Mouse (Mus musculus) ES-E14 (cell line): ENCODE results near the gene Dpep2nb. TPM values are rescaled to one million over a fixed set of nuclear protein-coding genes. Genes with fewer than 3 reads are reported as not detected.

Experiments
- DNase-seq: peaks from one replicate; pipeline ENCODE4 v3.0.0-alpha.2; 2013; ENCODE audit warnings: low read depth, low spot score
- H3K27ac ChIP-seq: 2 replicates; pipeline ENCODE4 v1.5.1; 2012; ENCODE audit warnings: low read depth, mild to moderate bottlenecking, low read length, moderate library complexity, mixed read lengths; ENCODE audit not compliant: poor library complexity, insufficient read depth, severe bottlenecking
- H3K36me3 ChIP-seq: 2 replicates; pipeline ENCODE4 v1.6.1; 2012; ENCODE audit warnings: mild to moderate bottlenecking, low read length, moderate library complexity, mixed read lengths; ENCODE audit not compliant: control insufficient read depth, poor library complexity, insufficient read depth, severe bottlenecking
- H3K4me1 ChIP-seq, 2 experiments: fragments of 150-350 bp in 1 of 2; sonication (generic) in 1 of 2; 2 replicates each; pipeline ENCODE4 v1.6.1; 2012; ENCODE audit warnings: low read length in 2 of 2, mild to moderate bottlenecking in 1 of 2, mixed read lengths in 1 of 2; ENCODE audit not compliant: control insufficient read depth in 2 of 2, insufficient read depth in 2 of 2, poor library complexity in 1 of 2
- H3K4me3 ChIP-seq, 2 experiments: fragments of 150-350 bp in 1 of 2; sonication (generic) in 1 of 2; 2 replicates each; pipeline ENCODE4 v1.5.1; 2012; ENCODE audit warnings: low read length in 2 of 2, low read depth in 1 of 2, mild to moderate bottlenecking in 1 of 2, mixed read lengths in 1 of 2; ENCODE audit not compliant: insufficient read depth in 1 of 2, poor library complexity in 1 of 2, severe bottlenecking in 1 of 2
- H3K9ac ChIP-seq: 2 replicates; pipeline ENCODE4 v1.6.1; 2012; ENCODE audit warnings: low read depth, mild to moderate bottlenecking, low read length, mixed read lengths; ENCODE audit not compliant: poor library complexity, insufficient read depth, severe bottlenecking
- H3K9me3 ChIP-seq: fragments of 150-350 bp; sonication (generic); 2 replicates; pipeline ENCODE4 v1.6.1; 2012; ENCODE audit warnings: low read depth, mild to moderate bottlenecking, low read length; ENCODE audit not compliant: control insufficient read depth, insufficient read depth
- CHD2 ChIP-seq: IDR thresholded peaks from 2 replicates; pipeline ENCODE4 v1.6.1; 2014; ENCODE audit warnings: mild to moderate bottlenecking, low read depth, low read length, inconsistent platforms
- HCFC1 ChIP-seq: IDR thresholded peaks from 2 replicates; pipeline ENCODE4 v1.6.1; 2012; ENCODE audit warnings: low read length, inconsistent platforms, borderline replicate concordance; ENCODE audit not compliant: insufficient read depth
- MAFK ChIP-seq: IDR thresholded peaks from 2 replicates; pipeline ENCODE4 v1.6.1; 2014; ENCODE audit warnings: mild to moderate bottlenecking, low read depth, low read length, inconsistent platforms; ENCODE audit not compliant: insufficient read depth
- ZC3H11A ChIP-seq: IDR thresholded peaks from 2 replicates; pipeline ENCODE4 v1.6.1; 2012; ENCODE audit warnings: low read depth, mild to moderate bottlenecking, inconsistent platforms, low read length, borderline replicate concordance
- ZNF384 ChIP-seq: IDR thresholded peaks from 2 replicates; pipeline ENCODE4 v1.6.1; 2012; ENCODE audit warnings: low read depth, low read length, inconsistent platforms
- in situ Hi-C, 2 experiments: fragments of 600-800 bp; cut with MboI; formaldehyde crosslinking; loops; one replicate each; pipeline ENCODE4 v1.15.1; 2025; ENCODE audit warnings: low sequenced_read_pairs in 2 of 2, inconsistent platforms in 1 of 2; ENCODE audit not compliant: unreplicated experiment in 2 of 2
- total RNA-seq: library from RNA; depleted of rRNA; stranded (reverse); fragments of 300-350 nt; gene quantifications from 2 replicates; pipeline ENCODE4 v1.2.3, GENCODE M21; 2012

Gene Dpep2nb
- total RNA-seq, 1 experiment, result not detected

GRCm38 (mm10) chr8:105964506-105965265, 41.1 kb downstream of the Dpep2nb start:
- Histone ChIP-seq H3K36me3 (peaks cover 7% of the 10 kb centered on the region; the same call in 1 of the 2 replicates), H3K4me3 (peak overlapping the region; percentile 95 to 97), H3K9ac (peak overlapping the region; percentile 94), H3K27ac (no peak overlapping the region), H3K4me1 (peaks cover 16 to 36% of the 10 kb centered on the region in 2 experiments; a peak in 3 of 4 replicates), H3K9me3 (no peaks in the 10 kb centered on the region)
- in situ Hi-C loops, result no loop called here
- TF ChIP-seq MAFK, result no peak
- TF ChIP-seq HCFC1, result no peak
- no peak for TF ChIP-seq CHD2
- TF ChIP-seq ZNF384, result no peak
- TF ChIP-seq ZC3H11A, result no peak
- DNase-seq, result no peak

- in situ Hi-C loops, result no loop called here
- Histone ChIP-seq H3K9ac (no peak overlapping the region), H3K4me1 (peaks cover 16 to 36% of the 10 kb centered on the region in 2 experiments; a peak in 3 of 4 replicates), H3K9me3 (no peaks in the 10 kb centered on the region), H3K27ac (no peak overlapping the region), H3K4me3 (peak overlapping the region; percentile 16 to 41; a peak in 2 of 4 replicates), H3K36me3 (peaks cover 15% of the 10 kb centered on the region; the same call in 1 of the 2 replicates)
- TF ChIP-seq MAFK (no peak), ZC3H11A (no peak), ZNF384 (no peak), HCFC1 (no peak), CHD2 (no peak)
- DNase-seq, result no peak
Measured at GRCm38 (mm10) chr8:105961536-105961935, 44.2 kb downstream of the Dpep2nb start.

DNA sequence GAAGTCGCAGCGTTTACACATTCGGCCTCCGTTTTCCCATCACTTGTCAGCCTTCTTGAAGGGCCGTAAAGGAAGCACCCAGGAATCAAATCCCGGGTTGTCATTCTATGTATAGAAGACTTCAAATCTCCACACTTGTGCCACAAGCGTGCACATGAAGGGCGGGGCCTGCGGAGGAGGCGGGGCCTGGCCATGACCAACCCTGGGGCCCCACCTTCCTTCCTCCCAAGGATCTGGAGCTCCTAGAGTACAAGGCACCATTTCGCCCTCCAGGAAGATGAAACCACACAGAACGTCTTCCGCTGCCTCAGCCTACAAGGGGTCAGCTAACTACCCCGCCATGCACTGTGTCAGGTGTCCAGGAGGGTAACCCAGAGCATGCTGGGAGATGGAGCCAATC, 44.7 kb downstream of the Dpep2nb start:
- peak overlapping the region; percentile 16 to 41; a peak in 3 of 4 replicates for H3K4me3 ChIP-seq
- H3K36me3 ChIP-seq, result peaks cover 15% of the 10 kb centered on the region; the same call in 1 of the 2 replicates
- no peaks in the 10 kb centered on the region for H3K9me3 ChIP-seq
- H3K4me1 ChIP-seq, result peaks cover 16 to 36% of the 10 kb centered on the region in 2 experiments; a peak in 3 of 4 replicates
- no peak overlapping the region for H3K27ac ChIP-seq
- in situ Hi-C loops, result no loop called here
- no peak for DNase-seq
- TF ChIP-seq CHD2, result no peak
- TF ChIP-seq HCFC1, result no peak
- TF ChIP-seq MAFK, result no peak
- TF ChIP-seq ZNF384, result no peak
- no peak for TF ChIP-seq ZC3H11A
- H3K9ac ChIP-seq, result no peak overlapping the region

DNA sequence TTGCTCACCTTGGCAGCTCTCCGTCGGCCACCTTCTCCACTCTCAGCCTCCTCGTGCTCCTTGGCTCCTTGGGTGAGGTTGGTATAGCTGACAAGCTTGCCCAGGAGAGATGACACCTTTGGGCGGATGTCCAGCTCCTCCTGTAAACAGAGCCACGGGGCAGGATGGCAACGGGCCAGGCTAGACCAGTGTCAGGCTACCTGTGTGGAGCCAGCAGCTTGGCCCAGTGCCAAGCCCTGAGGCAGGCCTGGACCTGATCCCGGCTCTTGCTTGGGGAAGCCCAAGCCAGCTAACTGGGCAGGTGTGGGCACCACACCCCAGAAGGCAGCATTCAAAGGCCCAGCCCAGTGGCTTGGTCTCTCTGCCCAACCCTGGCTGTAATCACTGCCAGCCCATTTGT, 46.4 kb downstream of the Dpep2nb start:
- Histone ChIP-seq H3K4me1 (peaks cover 13 to 31% of the 10 kb centered on the region in 2 experiments; a peak in 3 of 4 replicates), H3K9me3 (no peaks in the 10 kb centered on the region), H3K27ac (no peak overlapping the region), H3K4me3 (no peak overlapping the region), H3K36me3 (peaks cover 22% of the 10 kb centered on the region), H3K9ac (no peak overlapping the region)
- in situ Hi-C loops, result no loop called here
- TF ChIP-seq CHD2, result no peak
- no peak for TF ChIP-seq ZNF384
- no peak for TF ChIP-seq MAFK
- TF ChIP-seq HCFC1, result no peak
- no peak for TF ChIP-seq ZC3H11A
- no peak for DNase-seq

GRCm38 (mm10) chr8:105957813-105958212, 48.0 kb downstream of the Dpep2nb start:
- in situ Hi-C loops, result no loop called here

More at GRCm38 (mm10) chr8:105957813-105958212, 48.0 kb downstream of the Dpep2nb start:
- TF ChIP-seq CHD2, result no peak
- Histone ChIP-seq H3K27ac (no peak overlapping the region), H3K4me3 (no peak overlapping the region), H3K36me3 (peaks cover 30% of the 10 kb centered on the region), H3K9ac (no peak overlapping the region), H3K4me1 (peaks cover 9 to 16% of the 10 kb centered on the region in 2 experiments; a peak in 3 of 4 replicates), H3K9me3 (no peaks in the 10 kb centered on the region)
- DNase-seq, result no peak
